Mouse (Mus musculus): ENCODE data around the gene Arid1a.

- TF ChIP-seq CTCF (IDR thresholded peaks at IDR 0.05; ENCODE audit: borderline replicate concordance, insufficient read depth, low read length) (no peak), POLR2A (IDR thresholded peaks at IDR 0.05; ENCODE audit: low read depth, low read length) (no peak)
These were observed 93.6 kb downstream of the Arid1a start for GRCm38 (mm10) chr4:133662945-133663344.

Data from embryonic fibroblast, embryonic 13.5 days (primary cell).